Mouse (Mus musculus): ENCODE data around the gene Arl9. TPM values are rescaled to one million over a fixed set of nuclear protein-coding genes. Genes with fewer than 3 reads are reported as not detected.
"Not testable (repeated sequence)": the region's sequence is repeated elsewhere in the genome, so short reads cannot be mapped to it uniquely, and the experiment has no call there.

Gene Arl9
- total RNA-seq, 2 experiments from 2014 or later = not detected

GRCm38 (mm10) chr5:77013171-77013570 is 9.3 kb downstream of the Arl9 start:
- no peak for DNase-seq (ENCODE audit: low spot score in 2 of 2)
- intact Hi-C loops (cut with DNase I) = no loop called here

- DNase-seq (ENCODE audit: low spot score in 2 of 2) = peak; percentile 74 to 76
- intact Hi-C loops (cut with DNase I) = no loop called here
These were observed 12.0 kb downstream of the Arl9 start, which contains the start of gene Thegl for GRCm38 (mm10) chr5:77015544-77016482. TSS of gene Thegl (plus strand) at chr5:77016023.

- intact Hi-C loops (cut with DNase I) = no loop called here
- no peak for DNase-seq (ENCODE audit: low spot score in 2 of 2)
These were observed 24.2 kb downstream of the Arl9 start for GRCm38 (mm10) chr5:77028034-77028433.

- intact Hi-C loops (cut with DNase I) = no loop called here
- DNase-seq (ENCODE audit: low spot score in 2 of 2) = peak in 1 of 2 experiments; percentile 28
These were observed 25.9 kb downstream of the Arl9 start for GRCm38 (mm10) chr5:77029735-77030134.

- DNase-seq (ENCODE audit: low spot score in 2 of 2); intact Hi-C loops (cut with DNase I): not testable (repeated sequence)
These were observed 31.2 kb downstream of the Arl9 start for GRCm38 (mm10) chr5:77035101-77035500.

- intact Hi-C loops (cut with DNase I) = no loop called here
- DNase-seq (ENCODE audit: low spot score in 2 of 2) = no peak
These were observed 34.6 kb downstream of the Arl9 start for GRCm38 (mm10) chr5:77038451-77038850.

- intact Hi-C loops (cut with DNase I) = no loop called here
- DNase-seq (ENCODE audit: low spot score in 2 of 2) = no peak
These were observed 35.5 kb downstream of the Arl9 start for GRCm38 (mm10) chr5:77039391-77039790.

GRCm38 (mm10) chr5:77044362-77044761 is 40.5 kb downstream of the Arl9 start:
- no peak for DNase-seq (ENCODE audit: low spot score in 2 of 2)
- intact Hi-C loops (cut with DNase I) = no loop called here

GRCm38 (mm10) chr5:77052616-77053015 is 48.8 kb downstream of the Arl9 start:
- DNase-seq (ENCODE audit: low spot score in 2 of 2) = no peak
- intact Hi-C loops (cut with DNase I) = no loop called here

GRCm38 (mm10) chr5:77056881-77057440 is 53.1 kb downstream of the Arl9 start:
- DNase-seq (ENCODE audit: low spot score in 2 of 2) = peak in 1 of 2 experiments; percentile 67
- intact Hi-C loops (cut with DNase I) = no loop called here

Other genes with a start within 250 kb of the Arl9 start
- gene Aasdh, start 98.5 kb upstream of the Arl9 start, total RNA-seq (2021) = 10 to 100 TPM; 21.1 to 21.4 TPM
- gene Paics, start 52.7 kb upstream of the Arl9 start, total RNA-seq (2021) = 10 to 100 TPM; 89.7 to 92.4 TPM
- 10 to 100 TPM; 17.4 to 19.3 TPM for gene Ppat, start 52.5 kb upstream of the Arl9 start, total RNA-seq (2021)
- gene Srp72, start 29.4 kb upstream of the Arl9 start, total RNA-seq (2021) = 100 to 1,000 TPM; 107 TPM
- gene Thegl, start 12.0 kb downstream of the Arl9 start, total RNA-seq (2021) = under 1 TPM in 1 of 2 experiments, not detected in 1; 0.69 TPM
- 10 to 100 TPM; 21.1 to 25.5 TPM for gene Hopx, start 111.1 kb downstream of the Arl9 start, total RNA-seq (2021)
- not detected for gene Spink2, start 207.4 kb downstream of the Arl9 start, total RNA-seq (2021)